Mouse (Mus musculus) spleen, postnatal 36 days (tissue): Measurements from ENCODE around the gene Gm14325.
A peak's percentile ranks its signal among the peaks of the same experiment; 100 is the strongest.
"Not testable (repeated sequence)": the region's sequence is repeated elsewhere in the genome, so short reads cannot be mapped to it uniquely, and the experiment has no call there.

Experiments
- DNase-seq, 2 experiments: peaks; one replicate each; pipeline ENCODE4 v3.0.0; 2022; ENCODE audit warnings: low spot score in 2 of 2, mixed read lengths in 1 of 2

Gm14325 gene

GRCm38 (mm10) chr2:177839901-177840663 lies at the start of gene Gm14325:
TSS of gene Gm14325 (minus strand) at chr2:177840336.
- peak; percentile 71 for DNase-seq

- not testable (repeated sequence) for DNase-seq
These were observed 47.6 kb upstream of the Gm14325 start for GRCm38 (mm10) chr2:177887743-177888142.

- not testable (repeated sequence) for DNase-seq
These were observed 22.1 kb upstream of the Gm14325 start for GRCm38 (mm10) chr2:177862254-177862653.

GRCm38 (mm10) chr2:177843666-177844065 lies 3.5 kb upstream of the Gm14325 start:
- not testable (repeated sequence) for DNase-seq

- not testable (repeated sequence) for DNase-seq
These were observed 3.4 kb downstream of the Gm14325 start for GRCm38 (mm10) chr2:177836756-177837155.

GRCm38 (mm10) chr2:177835733-177836536 lies 4.2 kb downstream of the Gm14325 start:
- DNase-seq = not testable (repeated sequence)

- DNase-seq = not testable (repeated sequence)
These were observed 18.2 kb downstream of the Gm14325 start for GRCm38 (mm10) chr2:177821952-177822351.

- DNase-seq = not testable (repeated sequence)
These were observed 34.0 kb downstream of the Gm14325 start for GRCm38 (mm10) chr2:177806170-177806569.

- DNase-seq = not testable (repeated sequence)
These were observed 52.8 kb downstream of the Gm14325 start for GRCm38 (mm10) chr2:177787351-177787750.
